Mouse (Mus musculus) neural tube, embryonic 14.5 days (tissue): ENCODE measurements around the gene Sephs1. TPM values are rescaled to one million over a fixed set of nuclear protein-coding genes. Genes with fewer than 3 reads are reported as not detected.

ENCODE experiments used
- ATAC-seq: fragments of 200-750 bp; cut with Nextera tagmentation; 2 replicates; pipeline ENCODE4 v1.8.0; 2017; ENCODE audit warnings: low read depth, mild to moderate bottlenecking, moderate TSS enrichment, moderate library complexity
- H3K27ac ChIP-seq: fragments of 300-500 bp; sonication (generic); 2 replicates; pipeline ENCODE4 v1.5.1; 2014; ENCODE audit warnings: low read depth, mild to moderate bottlenecking, control low read depth, low read length, moderate library complexity, mixed read lengths
- H3K27me3 ChIP-seq: fragments of 300-500 bp; sonication (generic); 2 replicates; pipeline ENCODE4 v1.6.1; 2014; ENCODE audit warnings: low read length; ENCODE audit not compliant: control insufficient read depth, insufficient read depth
- H3K36me3 ChIP-seq: fragments of 300-500 bp; sonication (generic); 2 replicates; pipeline ENCODE4 v1.6.1; 2014; ENCODE audit warnings: low read length, mixed read lengths; ENCODE audit not compliant: control insufficient read depth, insufficient read depth
- H3K4me1 ChIP-seq: fragments of 300-500 bp; sonication (generic); 2 replicates; pipeline ENCODE4 v1.6.1; 2014; ENCODE audit warnings: low read length; ENCODE audit not compliant: control insufficient read depth, insufficient read depth
- H3K4me2 ChIP-seq: fragments of 300-500 bp; sonication (generic); 2 replicates; pipeline ENCODE4 v1.6.1; 2014; ENCODE audit warnings: mild to moderate bottlenecking, low read depth, low read length, control low read depth
- H3K4me3 ChIP-seq: fragments of 300-500 bp; sonication (generic); 2 replicates; pipeline ENCODE4 v1.5.1; 2014; ENCODE audit warnings: low read depth, low read length, control low read depth, mixed read lengths
- H3K9ac ChIP-seq: fragments of 300-500 bp; sonication (generic); replicated peaks from 2 replicates; pipeline ENCODE4 v1.6.1; 2014; ENCODE audit warnings: low read depth, mild to moderate bottlenecking, control low read depth, low read length, mixed read lengths
- H3K9me3 ChIP-seq: fragments of 300-500 bp; sonication (generic); 2 replicates; pipeline ENCODE4 v1.6.1; 2016; ENCODE audit warnings: low read length; ENCODE audit not compliant: control insufficient read depth
- WGBS: fragments of 180-500 bp; shearing (Covaris S2); extraction: QIAGEN DNeasy Blood & Tissue Kit; methylation state at CpG from one replicate; pipeline ENCODE4 v1.1.7; 2014; 5-methylcytosine and 5-hydroxymethylcytosine counted together
- polyA plus RNA-seq: library from polyadenylated mRNA; unstranded; fragments of >200 nt; fragmentation: Nextera tagmentation; extraction: Ambion mirVana; gene quantifications from 2 replicates; pipeline ENCODE4 v1.2.1, GENCODE M21; 2014

The Sephs1 gene
- polyA plus RNA-seq, 1 experiment from 2014 or later = 55.0 TPM

DNA sequence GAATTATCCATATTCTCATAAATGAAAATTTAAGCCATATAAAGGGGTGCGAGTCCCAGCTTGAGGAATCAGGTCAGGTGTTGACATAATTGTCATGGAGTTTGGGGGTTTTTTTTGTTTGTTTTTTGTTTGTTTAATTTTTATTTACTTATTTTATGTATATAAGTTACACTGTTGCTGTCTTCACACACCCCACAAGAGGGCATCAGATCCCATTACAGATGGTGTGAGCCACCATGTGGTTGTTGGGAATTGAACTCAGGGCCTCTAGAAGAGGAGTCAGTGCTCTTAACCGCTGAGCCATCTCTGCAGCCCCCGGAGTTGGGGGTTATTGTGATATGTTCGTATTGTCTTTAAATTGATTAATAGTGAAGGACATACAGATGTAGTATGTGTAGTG is 15.6 kb downstream of the Sephs1 start:
- no peak for ATAC-seq
- H3K27ac ChIP-seq = no peak overlapping the region
- no peak overlapping the region for H3K9ac ChIP-seq
- H3K4me3 ChIP-seq = no peak overlapping the region
- H3K9me3 ChIP-seq = no peaks in the 10 kb centered on the region
- WGBS = 95% methylated on average over 4 of the region's 4 CpGs
- H3K27me3 ChIP-seq = no peaks in the 10 kb centered on the region
- peaks cover 49% of the 10 kb centered on the region for H3K36me3 ChIP-seq
- H3K4me2 ChIP-seq = no peak overlapping the region
- no peaks in the 10 kb centered on the region for H3K4me1 ChIP-seq

GRCm38 (mm10) chr2:4900624-4901023 is 19.3 kb downstream of the Sephs1 start:
- no peak overlapping the region for H3K9ac ChIP-seq
- H3K4me3 ChIP-seq = no peak overlapping the region
- no peak for ATAC-seq
- no peak overlapping the region for H3K27ac ChIP-seq
- no peaks in the 10 kb centered on the region for H3K4me1 ChIP-seq
- no peak overlapping the region for H3K4me2 ChIP-seq
- no peaks in the 10 kb centered on the region for H3K27me3 ChIP-seq
- peaks cover 42% of the 10 kb centered on the region for H3K36me3 ChIP-seq
- H3K9me3 ChIP-seq = no peaks in the 10 kb centered on the region
- 94% methylated on average over 6 of the region's 6 CpGs for WGBS

- Histone ChIP-seq H3K4me3 (no peak overlapping the region), H3K4me2 (no peak overlapping the region), H3K27ac (no peak overlapping the region), H3K9me3 (no peaks in the 10 kb centered on the region), H3K4me1 (no peaks in the 10 kb centered on the region), H3K36me3 (peaks cover 55% of the 10 kb centered on the region), H3K27me3 (no peaks in the 10 kb centered on the region), H3K9ac (no peak overlapping the region)
- ATAC-seq = no peak
- 96% methylated on average over 5 of the region's 5 CpGs for WGBS
Observed at GRCm38 (mm10) chr2:4902346-4902745, 21.0 kb downstream of the Sephs1 start.

GRCm38 (mm10) chr2:4907120-4907519 is 25.8 kb downstream of the Sephs1 start:
- 94% methylated on average over 6 of the region's 6 CpGs for WGBS
- H3K27ac ChIP-seq = no peak overlapping the region
- H3K9me3 ChIP-seq = no peaks in the 10 kb centered on the region
- H3K27me3 ChIP-seq = no peaks in the 10 kb centered on the region
- H3K4me2 ChIP-seq = no peak overlapping the region
- no peak overlapping the region for H3K4me3 ChIP-seq
- no peak for ATAC-seq
- peaks cover 31% of the 10 kb centered on the region for H3K36me3 ChIP-seq
- H3K9ac ChIP-seq = no peak overlapping the region
- H3K4me1 ChIP-seq = no peaks in the 10 kb centered on the region

DNA sequence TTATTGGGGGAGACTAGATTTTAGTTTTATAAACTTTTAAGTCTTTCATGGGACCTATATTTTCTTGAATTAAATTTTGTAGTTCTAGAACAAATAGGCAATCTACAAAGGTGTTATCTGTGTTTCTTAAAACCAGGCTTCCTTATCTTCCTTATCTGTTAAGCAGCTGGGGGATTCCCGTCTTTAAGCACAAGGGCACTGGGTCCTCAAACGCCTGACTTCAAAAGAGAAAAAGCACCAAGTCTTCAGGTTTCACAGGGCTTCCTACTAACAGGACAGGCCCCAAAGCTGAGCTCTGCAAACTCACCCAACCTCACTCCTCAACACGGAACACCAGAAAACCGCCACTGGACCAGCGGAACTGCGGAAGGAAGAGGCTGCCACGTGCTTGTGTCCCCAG is 26.6 kb downstream of the Sephs1 start:
- Histone ChIP-seq H3K36me3 (peaks cover 27% of the 10 kb centered on the region), H3K27ac (no peak overlapping the region), H3K27me3 (no peaks in the 10 kb centered on the region), H3K4me3 (no peak overlapping the region), H3K4me1 (no peaks in the 10 kb centered on the region), H3K9ac (no peak overlapping the region), H3K9me3 (no peaks in the 10 kb centered on the region), H3K4me2 (no peak overlapping the region)
- ATAC-seq = no peak
- WGBS = 91% methylated on average over 7 of the region's 7 CpGs

GRCm38 (mm10) chr2:4908771-4909315 is 27.5 kb downstream of the Sephs1 start:
- H3K4me3 ChIP-seq = no peak overlapping the region
- no peak overlapping the region for H3K9ac ChIP-seq
- H3K27me3 ChIP-seq = no peaks in the 10 kb centered on the region
- H3K4me1 ChIP-seq = no peaks in the 10 kb centered on the region
- WGBS = 91% methylated on average over 3 of the region's 3 CpGs
- no peaks in the 10 kb centered on the region for H3K9me3 ChIP-seq
- ATAC-seq = no peak
- peaks cover 27% of the 10 kb centered on the region for H3K36me3 ChIP-seq
- no peak overlapping the region for H3K4me2 ChIP-seq
- no peak overlapping the region for H3K27ac ChIP-seq

DNA sequence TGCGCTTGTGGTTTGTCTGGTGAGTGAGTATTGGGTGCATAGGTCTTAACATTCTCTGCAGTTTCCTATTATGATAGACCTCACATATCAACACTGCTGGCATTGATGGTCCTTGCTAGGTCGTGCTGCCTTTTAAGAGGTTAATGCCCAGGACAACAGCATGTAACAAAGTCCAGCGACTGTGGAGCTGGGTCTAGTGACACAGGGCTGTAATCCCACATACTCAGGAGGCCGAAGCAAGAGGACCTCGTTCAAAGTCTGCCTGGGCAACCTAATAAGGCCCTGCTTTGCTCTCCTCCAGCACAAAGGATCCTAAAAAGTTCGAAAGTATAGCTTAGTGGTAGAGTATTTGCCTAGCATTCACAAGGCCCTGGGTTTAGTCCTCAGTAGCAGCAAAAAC is 28.5 kb downstream of the Sephs1 start:
- Histone ChIP-seq H3K9me3 (no peaks in the 10 kb centered on the region), H3K27me3 (no peaks in the 10 kb centered on the region), H3K4me2 (no peak overlapping the region), H3K4me3 (no peak overlapping the region), H3K36me3 (peaks cover 27% of the 10 kb centered on the region), H3K4me1 (no peaks in the 10 kb centered on the region), H3K27ac (no peak overlapping the region), H3K9ac (no peak overlapping the region)
- ATAC-seq = no peak
- WGBS = 74% methylated on average over 6 of the region's 6 CpGs

- H3K9me3 ChIP-seq = no peaks in the 10 kb centered on the region
- H3K4me3 ChIP-seq = no peak overlapping the region
- no peak for ATAC-seq
- peaks cover 24% of the 10 kb centered on the region for H3K36me3 ChIP-seq
- no peaks in the 10 kb centered on the region for H3K4me1 ChIP-seq
- no peak overlapping the region for H3K4me2 ChIP-seq
- H3K9ac ChIP-seq = no peak overlapping the region
- no peaks in the 10 kb centered on the region for H3K27me3 ChIP-seq
- 75% methylated on average over 4 of the region's 4 CpGs for WGBS
- H3K27ac ChIP-seq = no peak overlapping the region
Observed at GRCm38 (mm10) chr2:4910521-4910920, 29.2 kb downstream of the Sephs1 start.

GRCm38 (mm10) chr2:4913949-4914348 is 32.6 kb downstream of the Sephs1 start:
- Histone ChIP-seq H3K9me3 (no peaks in the 10 kb centered on the region), H3K27ac (no peak overlapping the region), H3K4me2 (no peak overlapping the region), H3K27me3 (no peaks in the 10 kb centered on the region), H3K4me3 (no peak overlapping the region), H3K4me1 (no peaks in the 10 kb centered on the region), H3K36me3 (no peaks in the 10 kb centered on the region), H3K9ac (no peak overlapping the region)
- no peak for ATAC-seq
- 66% methylated on average over 7 of the region's 7 CpGs for WGBS
